Mouse (Mus musculus) midbrain, postnatal 0 days (tissue): Measurements from ENCODE around the gene Gm20388. TPM values are rescaled to one million over a fixed set of nuclear protein-coding genes. Genes with fewer than 3 reads are reported as not detected.

ENCODE experiments used
- ATAC-seq: fragments of 200-750 bp; cut with Nextera tagmentation; 2 replicates; pipeline ENCODE4 v1.8.0; 2017; ENCODE audit warnings: moderate number of reproducible peaks, mild to moderate bottlenecking, moderate TSS enrichment, moderate library complexity; ENCODE audit not compliant: low FRiP score
- DNase-seq: peaks from one replicate; pipeline ENCODE4 v3.0.0-alpha.2; 2015; ENCODE audit warnings: low spot score
- H3K27ac ChIP-seq: fragments of 300-500 bp; sonication (generic); 2 replicates; pipeline ENCODE4 v1.5.1; 2014; ENCODE audit warnings: low read depth, mild to moderate bottlenecking, low read length, mixed read lengths
- H3K27me3 ChIP-seq: fragments of 300-500 bp; sonication (generic); 2 replicates; pipeline ENCODE4 v1.6.1; 2014; ENCODE audit warnings: low read length, control low read depth, mixed read lengths; ENCODE audit not compliant: insufficient read depth
- H3K36me3 ChIP-seq: fragments of 300-500 bp; sonication (generic); 2 replicates; pipeline ENCODE4 v1.6.1; 2014; ENCODE audit warnings: low read length, control low read depth, mixed read lengths; ENCODE audit not compliant: insufficient read depth
- H3K4me1 ChIP-seq: fragments of 300-500 bp; sonication (generic); 2 replicates; pipeline ENCODE4 v1.6.1; 2014; ENCODE audit warnings: mild to moderate bottlenecking, control low read depth, antibody characterized with exemption, low read length, mixed read lengths; ENCODE audit not compliant: insufficient read depth
- H3K4me2 ChIP-seq: fragments of 300-500 bp; sonication (generic); 2 replicates; pipeline ENCODE4 v1.6.1; 2014; ENCODE audit warnings: low read depth, mild to moderate bottlenecking, low read length, mixed read lengths; ENCODE audit not compliant: poor library complexity, severe bottlenecking
- H3K4me3 ChIP-seq: fragments of 300-500 bp; sonication (generic); 2 replicates; pipeline ENCODE4 v1.5.1; 2014; ENCODE audit warnings: low read depth, mild to moderate bottlenecking, low read length, moderate library complexity
- H3K9ac ChIP-seq: fragments of 300-500 bp; sonication (generic); replicated peaks from 2 replicates; pipeline ENCODE4 v1.6.1; 2014; ENCODE audit warnings: mild to moderate bottlenecking, low read length, moderate library complexity, mixed read lengths; ENCODE audit not compliant: poor library complexity, severe bottlenecking
- H3K9me3 ChIP-seq: fragments of 300-500 bp; sonication (generic); 2 replicates; pipeline ENCODE4 v1.6.1; 2016; ENCODE audit warnings: low read length, control low read depth
- CTCF ChIP-seq: IDR thresholded peaks from 2 replicates; pipeline ENCODE4 v1.5.1; 2016; ENCODE audit warnings: antibody characterized with exemption, mild to moderate bottlenecking
- WGBS: fragments of 180-500 bp; shearing (Covaris S2); extraction: QIAGEN DNeasy Blood & Tissue Kit; methylation state at CpG from one replicate; pipeline ENCODE4 v1.1.7; 2014; 5-methylcytosine and 5-hydroxymethylcytosine counted together
- polyA plus RNA-seq: library from polyadenylated mRNA; unstranded; fragments of >200 nt; fragmentation: Nextera tagmentation; extraction: Ambion mirVana; gene quantifications from 2 replicates; pipeline ENCODE4 v1.2.1, GENCODE M21; 2015
- total RNA-seq: library from RNA; depleted of rRNA; stranded (reverse); fragments of >200 nt; gene quantifications from 2 replicates; pipeline ENCODE4 v1.2.3, GENCODE M21; 2014

The Gm20388 gene
- total and polyA plus RNA-seq, 2 experiments from 2014 or later, result 74.2 TPM; not detected in 1

- 0 out of 2 replicates have a peak, but pooled peaks have one; percentile 0 for TF ChIP-seq CTCF
- DNase-seq, result peak; percentile 47
- no peaks in the 10 kb centered on the region for H3K36me3 ChIP-seq
- no peaks in the 10 kb centered on the region for H3K9me3 ChIP-seq
- 40% methylated on average over 12 of the region's 12 CpGs for WGBS
- peaks cover 18% of the 10 kb centered on the region for H3K4me1 ChIP-seq
- no peak overlapping the region for H3K9ac ChIP-seq
- no peak overlapping the region for H3K4me3 ChIP-seq
- no peak overlapping the region for H3K27ac ChIP-seq
- ATAC-seq, result no peak
- H3K27me3 ChIP-seq, result no peaks in the 10 kb centered on the region
- no peak overlapping the region for H3K4me2 ChIP-seq
These were observed 530.1 kb downstream of the Gm20388 start for GRCm38 (mm10) chr8:120440739-120441138.

- ATAC-seq (no peak), DNase-seq (no peak)
- H3K9ac ChIP-seq, result no peak overlapping the region
These were observed 531.0 kb downstream of the Gm20388 start for GRCm38 (mm10) chr8:120441637-120442036.

GRCm38 (mm10) chr8:120442306-120443003 is 531.8 kb downstream of the Gm20388 start:
- H3K9me3 ChIP-seq, result no peaks in the 10 kb centered on the region
- no peaks in the 10 kb centered on the region for H3K27me3 ChIP-seq
- no peaks in the 10 kb centered on the region for H3K36me3 ChIP-seq
- DNase-seq, result no peak
- peaks cover 18% of the 10 kb centered on the region for H3K4me1 ChIP-seq
- no peak for ATAC-seq
- no peak overlapping the region for H3K4me2 ChIP-seq
- no peak overlapping the region for H3K9ac ChIP-seq
- no peak overlapping the region for H3K27ac ChIP-seq
- TF ChIP-seq CTCF, result no peak
- WGBS, result 56% methylated on average over 4 of the region's 4 CpGs
- H3K4me3 ChIP-seq, result no peak overlapping the region

More at GRCm38 (mm10) chr8:120441637-120442036, 531.0 kb downstream of the Gm20388 start:
- no peak overlapping the region for H3K4me3 ChIP-seq
- 0 out of 2 replicates have a peak overlapping the region, but pooled peaks have one; percentile 43 for H3K27ac ChIP-seq
- peaks cover 18% of the 10 kb centered on the region for H3K4me1 ChIP-seq
- no peaks in the 10 kb centered on the region for H3K36me3 ChIP-seq
- no peaks in the 10 kb centered on the region for H3K9me3 ChIP-seq
- WGBS, result 87% methylated on average over 6 of the region's 6 CpGs
- no peak overlapping the region for H3K4me2 ChIP-seq
- no peaks in the 10 kb centered on the region for H3K27me3 ChIP-seq
- TF ChIP-seq CTCF, result no peak

- TF ChIP-seq CTCF, result no peak
- peaks cover 20% of the 10 kb centered on the region for H3K4me1 ChIP-seq
- H3K27ac ChIP-seq, result no peak overlapping the region
These were observed 534.6 kb downstream of the Gm20388 start for GRCm38 (mm10) chr8:120445249-120445648.

GRCm38 (mm10) chr8:120448131-120448530 is 537.5 kb downstream of the Gm20388 start:
- no peak for ATAC-seq
- Histone ChIP-seq H3K4me3 (no peak overlapping the region), H3K36me3 (no peaks in the 10 kb centered on the region), H3K9me3 (no peaks in the 10 kb centered on the region), H3K27ac (no peak overlapping the region), H3K4me1 (peaks cover 5% of the 10 kb centered on the region), H3K9ac (no peak overlapping the region), H3K27me3 (no peaks in the 10 kb centered on the region), H3K4me2 (no peak overlapping the region)
- no peak for TF ChIP-seq CTCF
- 28% methylated on average over 6 of the region's 6 CpGs for WGBS
- DNase-seq, result no peak

More at GRCm38 (mm10) chr8:120445249-120445648, 534.6 kb downstream of the Gm20388 start:
- H3K27me3 ChIP-seq, result no peaks in the 10 kb centered on the region
- 57% methylated on average over 10 of the region's 10 CpGs for WGBS
- H3K36me3 ChIP-seq, result no peaks in the 10 kb centered on the region
- H3K4me3 ChIP-seq, result no peak overlapping the region
- no peaks in the 10 kb centered on the region for H3K9me3 ChIP-seq
- H3K9ac ChIP-seq, result no peak overlapping the region
- no peak overlapping the region for H3K4me2 ChIP-seq
- no peak for DNase-seq
- no peak for ATAC-seq

GRCm38 (mm10) chr8:120449139-120449538 is 538.5 kb downstream of the Gm20388 start:
- WGBS, result 87% methylated on average over 4 of the region's 4 CpGs
- Histone ChIP-seq H3K27me3 (no peaks in the 10 kb centered on the region), H3K27ac (0 out of 2 replicates have a peak overlapping the region, but pooled peaks have one; percentile 26), H3K9ac (no peak overlapping the region), H3K4me3 (no peak overlapping the region), H3K36me3 (no peaks in the 10 kb centered on the region), H3K4me1 (peaks cover 5% of the 10 kb centered on the region), H3K4me2 (no peak overlapping the region), H3K9me3 (no peaks in the 10 kb centered on the region)
- ATAC-seq (no peak), DNase-seq (no peak)
- TF ChIP-seq CTCF, result no peak
